Mouse (Mus musculus) kidney, adult 11 months (tissue): ENCODE measurements around the gene Dnase2b.
A peak's percentile ranks its signal among the peaks of the same experiment; 100 is the strongest.

Source experiments
- DNase-seq: peaks from one replicate; pipeline ENCODE4 v3.0.0; 2022

The Dnase2b gene

DNA sequence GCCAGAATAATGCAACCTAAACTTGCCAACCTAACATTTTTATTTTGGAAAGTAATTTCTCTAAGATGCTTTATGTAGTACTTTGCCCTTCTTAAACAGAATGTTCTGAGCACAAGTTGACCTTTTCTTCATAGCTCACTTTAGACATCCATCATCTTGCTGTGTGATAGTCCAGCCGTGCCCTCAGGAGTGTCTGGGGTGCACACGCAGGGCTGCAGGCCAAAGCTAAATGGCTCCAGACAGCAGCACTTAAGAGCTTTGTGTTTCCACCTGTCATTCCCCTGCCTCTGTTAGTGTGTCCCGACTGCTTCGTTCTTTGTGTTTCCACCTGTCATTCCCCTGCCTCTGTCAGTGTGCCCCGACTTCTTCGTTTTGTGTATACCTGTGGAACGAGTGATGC is 48.0 kb downstream of the Dnase2b start:
- DNase-seq: no peak

GRCm38 (mm10) chr3:146565065-146565411 is 50.4 kb downstream of the Dnase2b start:
- DNase-seq: no peak

DNA sequence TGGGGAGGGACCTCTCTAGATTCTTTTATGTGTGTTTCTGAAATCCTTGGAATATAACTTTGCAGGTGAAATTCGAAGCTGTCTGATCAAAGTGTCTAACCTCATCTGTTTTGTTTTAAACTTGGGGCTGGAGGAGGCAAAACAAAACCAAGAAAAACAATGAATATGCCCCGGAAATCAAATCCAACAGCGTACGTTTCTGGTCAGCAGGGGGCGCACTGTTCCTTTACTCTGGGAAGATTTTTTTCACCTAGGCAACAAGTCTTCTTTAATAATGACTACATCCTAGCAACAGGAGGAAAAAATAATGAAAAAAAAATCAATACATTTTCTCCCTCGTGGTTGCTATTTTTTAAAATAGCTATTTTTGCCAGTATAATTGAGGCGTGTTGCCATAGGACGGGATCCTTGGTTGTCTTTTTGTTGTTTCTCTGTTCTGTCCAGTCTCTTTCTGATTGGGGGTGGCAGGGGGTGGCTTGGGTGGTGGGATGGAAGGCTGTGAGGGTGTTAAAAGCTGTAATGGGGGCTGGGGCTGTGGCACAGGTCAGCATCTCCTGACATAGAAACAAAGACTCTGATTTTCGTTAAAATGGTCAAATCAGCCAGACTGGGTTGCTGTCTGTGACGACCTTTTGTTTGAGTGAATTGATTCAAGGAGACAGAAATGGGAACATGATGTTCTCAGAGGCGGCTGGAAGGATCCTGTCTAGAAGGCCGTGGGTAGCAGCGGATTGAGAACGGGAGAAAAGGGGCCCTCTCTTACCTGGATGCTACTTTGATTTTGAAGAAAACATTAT is 50.9 kb downstream of the Dnase2b start:
- peak; percentile 38 for DNase-seq

DNA sequence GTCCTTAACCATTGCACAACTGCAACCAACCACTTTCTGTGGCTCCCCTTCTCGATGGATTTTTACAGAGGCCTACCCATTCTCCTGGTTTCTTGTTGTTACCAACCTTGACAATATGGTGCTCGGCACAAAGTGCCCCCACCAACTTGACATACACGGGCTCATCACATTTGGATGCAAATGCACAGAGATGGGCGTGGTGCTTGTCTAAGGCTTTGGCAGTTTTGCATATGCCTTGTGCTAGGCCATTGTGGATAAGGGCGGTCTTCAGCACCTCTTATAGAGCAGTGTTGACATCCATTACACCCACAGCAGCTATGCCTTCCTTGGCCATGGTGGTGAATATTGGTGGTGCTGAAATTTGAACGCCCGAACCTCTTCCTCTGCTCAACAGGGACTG is 52.5 kb downstream of the Dnase2b start:
- DNase-seq: no peak

DNA sequence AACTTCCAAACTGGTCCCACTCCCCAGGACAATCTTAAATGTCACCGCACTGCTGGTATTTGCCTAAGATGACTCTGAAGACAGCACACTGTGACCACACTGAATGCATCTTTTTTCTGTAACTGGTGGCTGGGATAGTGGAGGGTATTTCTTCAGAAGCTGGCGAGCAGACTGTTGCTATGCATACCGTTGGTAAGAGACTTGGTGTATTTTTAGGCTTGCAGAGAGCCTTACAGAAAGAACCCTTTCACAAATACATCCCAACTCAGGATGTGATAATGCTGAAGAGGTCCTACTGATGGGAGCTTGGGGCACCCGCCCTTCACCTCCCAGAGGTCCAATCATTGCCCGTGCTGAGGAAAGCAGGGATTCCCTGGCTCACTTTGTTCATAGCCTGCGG is 57.9 kb downstream of the Dnase2b start:
- DNase-seq: no peak

GRCm38 (mm10) chr3:146556567-146556966 is 58.8 kb downstream of the Dnase2b start:
- DNase-seq: no peak

DNA sequence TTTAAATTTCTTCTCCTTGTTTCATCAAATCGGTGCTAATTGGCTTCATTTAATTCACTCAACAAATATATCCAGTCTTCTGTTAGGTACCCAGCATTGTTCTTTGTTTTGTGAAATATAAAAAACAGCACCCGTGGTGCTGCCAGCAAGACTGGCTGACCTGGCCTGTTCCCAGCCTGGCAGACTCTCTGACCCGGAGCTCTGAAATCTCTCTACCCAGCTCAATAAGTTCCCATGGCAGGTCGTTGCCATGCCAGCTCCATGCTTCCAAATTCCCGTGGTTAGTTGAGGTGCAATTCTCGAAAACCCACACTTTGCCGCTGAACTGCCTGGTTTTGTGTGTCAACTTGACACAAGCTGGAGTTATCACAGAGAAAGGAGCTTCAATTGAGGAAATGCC is 60.6 kb downstream of the Dnase2b start:
- DNase-seq: no peak

GRCm38 (mm10) chr3:146543632-146544031 is 71.8 kb downstream of the Dnase2b start:
- DNase-seq: no peak

GRCm38 (mm10) chr3:146540521-146541273 is 74.7 kb downstream of the Dnase2b start:
- DNase-seq: peak; percentile 33

DNA sequence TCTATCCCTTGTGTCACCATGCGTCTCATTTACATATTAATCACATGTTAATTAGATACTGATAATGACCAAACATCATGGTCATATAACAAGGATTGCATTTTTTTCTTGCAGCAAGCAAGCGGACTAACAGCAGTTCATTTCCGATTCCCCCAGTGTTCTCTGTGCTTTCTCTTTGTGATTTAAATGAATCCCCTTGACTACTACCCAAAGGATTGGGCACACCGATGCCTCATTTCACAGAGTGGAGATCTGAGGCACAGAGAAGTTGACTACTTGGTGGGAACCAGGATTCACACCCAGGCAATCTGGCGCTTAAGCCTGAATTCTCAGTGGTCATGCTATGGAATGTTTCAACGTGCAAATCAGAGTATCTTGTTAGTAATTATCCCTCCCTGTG is 80.4 kb downstream of the Dnase2b start:
- DNase-seq: no peak
